Comparison of ENCODE assay signal across 11 mouse cellular contexts in the genomic region with DNA sequence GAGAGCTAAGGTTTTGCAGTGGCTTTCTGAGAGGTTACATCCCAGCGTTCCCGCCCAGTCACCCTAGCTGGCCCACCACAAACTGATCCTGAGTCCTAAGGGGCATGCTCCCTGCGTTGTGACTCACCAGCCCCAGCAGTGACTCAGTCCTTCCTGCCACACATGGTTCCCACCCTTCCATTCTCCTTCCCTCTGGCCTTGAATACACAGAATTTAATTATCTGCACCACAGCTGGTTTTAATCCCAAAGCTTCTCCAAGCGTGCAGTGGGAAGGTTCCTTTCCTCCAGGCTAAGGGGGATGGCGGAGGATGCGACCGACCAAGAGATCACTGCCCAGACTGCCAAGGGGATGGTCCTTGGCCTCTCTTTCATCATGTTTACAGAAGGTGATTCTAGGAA. TPM values are rescaled to one million over a fixed set of nuclear protein-coding genes. Genes with fewer than 3 reads are reported as not detected.
A peak's percentile ranks its signal among the peaks of the same experiment; 100 is the strongest.
DNase-seq lines count a peak whose midpoint lies in the region; ATAC-seq and TF ChIP-seq lines count a peak whose summit lies in the region.
"Had no signal": no experiment of that assay in that cellular context is flagged by ENCODE, and none has a peak within 500 bp of the region (broad histone marks: within the 10 kb centered on the region; RNA-seq: fewer than 3 reads in every experiment).

No protein-coding gene starts in this region.

- WGBS in heart, embryonic 11.5 days (ENCODE audit: insufficient replicate concordance) = 65% methylated on average over 7 of the region's 7 CpGs
- WGBS in midbrain, embryonic 16.5 days = 40% methylated on average over 7 of the region's 7 CpGs

- H3ac ChIP-seq in C2C12 (ENCODE audit: control insufficient read depth, insufficient read length, low read depth) = peak overlapping the region; percentile 53

- 0 out of 2 replicates have a peak, but pooled peaks cover 2% of the 10 kb centered on the region for H3K9me3 ChIP-seq in heart, embryonic 11.5 days (replicated peaks; ENCODE audit: control insufficient read depth, low read length)
- no peaks in the 10 kb centered on the region for H3K9me3 ChIP-seq in midbrain, embryonic 16.5 days (replicated peaks; ENCODE audit: control insufficient read depth, low read length, poor library complexity, severe bottlenecking)
- H3K9me3 ChIP-seq: liver, embryonic 15.5 days had no signal

- no peak overlapping the region for H3K9ac ChIP-seq in heart, embryonic 11.5 days (ENCODE audit: low read depth, low read length)
- H3K9ac ChIP-seq in midbrain, embryonic 16.5 days (ENCODE audit: low read depth, low read length) = no peak overlapping the region
- H3K9ac ChIP-seq: liver, embryonic 15.5 days; neural tube, embryonic 12.5 days had no signal

- intact Hi-C loops in heart, postnatal 14 days (cut with DNase I) = no loop called here
- intact Hi-C loops in left cerebral cortex, postnatal 25 days (cut with DNase I) = no loop called here

- ATAC-seq in heart, embryonic 11.5 days (replicated peaks; ENCODE audit: insufficient number of reproducible peaks, low FRiP score, low TSS enrichment) = no peak
- ATAC-seq in midbrain, embryonic 16.5 days = no peak

- H3K4me1 ChIP-seq in heart, embryonic 11.5 days (ENCODE audit: control insufficient read depth, insufficient read depth, low read length) = peaks cover 4% of the 10 kb centered on the region; the same call in 1 of the 2 replicates
- H3K4me1 ChIP-seq in midbrain, embryonic 16.5 days (ENCODE audit: control insufficient read depth, insufficient read depth, low read length) = peaks cover 6% of the 10 kb centered on the region; the same call in 1 of the 2 replicates

- H3K4me3 ChIP-seq in heart, embryonic 11.5 days (ENCODE audit: low read depth, low read length) = no peak overlapping the region
- H3K4me3 ChIP-seq in C2C12 (ENCODE audit: insufficient read depth, poor library complexity, severe bottlenecking) = no peak overlapping the region
- no peak overlapping the region for H3K4me3 ChIP-seq in midbrain, embryonic 16.5 days (ENCODE audit: low read depth, low read length)
- H3K4me3 ChIP-seq: liver, embryonic 15.5 days; neural tube, embryonic 12.5 days had no signal

- H3K36me3 ChIP-seq in heart, embryonic 11.5 days (ENCODE audit: control insufficient read depth, insufficient read depth, low read length) = no peaks in the 10 kb centered on the region
- peaks cover 41% of the 10 kb centered on the region for H3K36me3 ChIP-seq in C2C12 (ENCODE audit: control insufficient read depth, insufficient read depth)
- H3K36me3 ChIP-seq in midbrain, embryonic 16.5 days (ENCODE audit: control insufficient read depth, insufficient read depth, low read length) = no peaks in the 10 kb centered on the region
- H3K36me3 ChIP-seq: neural tube, embryonic 12.5 days had no signal

- H3K79me3 ChIP-seq in C2C12 (ENCODE audit: low read depth) = peaks cover 62% of the 10 kb centered on the region

- H3K4me2 ChIP-seq in heart, embryonic 11.5 days = no peak overlapping the region
- H3K4me2 ChIP-seq in midbrain, embryonic 16.5 days (ENCODE audit: low read length) = no peak overlapping the region
- H3K4me2 ChIP-seq: liver, embryonic 15.5 days; neural tube, embryonic 12.5 days had no signal

- H3K79me2 ChIP-seq in C2C12 (ENCODE audit: control insufficient read depth, insufficient read depth) = peaks cover 82% of the 10 kb centered on the region

- no peaks in the 10 kb centered on the region for H3K27me3 ChIP-seq in heart, embryonic 11.5 days (ENCODE audit: control insufficient read depth, insufficient read depth, low read length)
- H3K27me3 ChIP-seq in C2C12 (ENCODE audit: control insufficient read depth, insufficient read depth, insufficient read length) = no peaks in the 10 kb centered on the region
- no peaks in the 10 kb centered on the region for H3K27me3 ChIP-seq in midbrain, embryonic 16.5 days (ENCODE audit: control insufficient read depth, insufficient read depth, low read depth, low read length)
- H3K27me3 ChIP-seq: CH12.LX; liver, embryonic 15.5 days; neural tube, embryonic 12.5 days had no signal

- H3K27ac ChIP-seq in heart, embryonic 11.5 days (ENCODE audit: low read depth, low read length) = no peak overlapping the region
- no peak overlapping the region for H3K27ac ChIP-seq in midbrain, embryonic 16.5 days (ENCODE audit: low read length)
- H3K27ac ChIP-seq: liver, embryonic 15.5 days; neural tube, embryonic 12.5 days had no signal

- TF ChIP-seq CTCF in C2C12 (IDR thresholded peaks at IDR 0.05; ENCODE audit: control insufficient read depth, insufficient read depth, insufficient read length) = no peak

- peak; percentile 96 for DNase-seq in heart, adult 11 months
- peak; percentile 52 for DNase-seq in embryo, embryonic 11 days
- DNase-seq in heart, postnatal 14 days = peak; percentile 21 to 24
- DNase-seq in thymus, postnatal 10 days (ENCODE audit: low spot score in 2 of 2) = no peak
- no peak for DNase-seq in left cerebral cortex, postnatal 25 days (ENCODE audit: low spot score in 2 of 2)

TF ChIP-seq in C2C12, 6 proteins besides CTCF, POLR2A, EP300 and RAD21:
- TF ChIP-seq FOSL1 (IDR thresholded peaks at IDR 0.05; ENCODE audit: insufficient read depth, low read length, poor library complexity, severe bottlenecking) (peak; percentile 99), CEBPB (IDR thresholded peaks at IDR 0.05; ENCODE audit: low read depth) (no peak), MYOD1 (IDR thresholded peaks at IDR 0.05; ENCODE audit: control insufficient read depth, insufficient read length, low read depth) (peak; percentile 79), MYOG (IDR thresholded peaks at IDR 0.05; ENCODE audit: control insufficient read depth, extremely low read depth, insufficient read length) (no peak), MAX (IDR thresholded peaks at IDR 0.05) (peak; percentile 94), USF1 (IDR thresholded peaks at IDR 0.05; ENCODE audit: low read depth) (peak; percentile 14)

RNA-seq across cellular contexts. Expression of a gene that starts 26.1 kb away (rescaled TPM):
- polyA plus RNA-seq in heart, embryonic 11.5 days (2014; fragmentation: Nextera tagmentation; extraction: Ambion mirVana) = 0.10 and 0.42 TPM in 2 replicates
- 24.8 TPM for polyA plus RNA-seq in C2C12 (2012; fragmentation: generic; extraction: Trizol)
- 1 to 10 TPM; 5.2 to 6.1 TPM for total RNA-seq in heart, postnatal 14 days (2021)
- polyA plus RNA-seq in midbrain, embryonic 16.5 days (2015; fragmentation: Nextera tagmentation; extraction: Ambion mirVana) = 0.16 and 0.25 TPM in 2 replicates
- 1 to 10 TPM in 1 of 2 experiments, under 1 TPM in 1; 0.98 to 1.3 TPM for total RNA-seq in left cerebral cortex, postnatal 25 days (2021)

RNA-seq across cellular contexts. Expression of a gene that starts 49.0 kb away (rescaled TPM):
- polyA plus RNA-seq in heart, embryonic 11.5 days (2014; fragmentation: Nextera tagmentation; extraction: Ambion mirVana) = 214 and 254 TPM in 2 replicates
- 92.2 TPM for polyA plus RNA-seq in C2C12 (2012; fragmentation: generic; extraction: Trizol)
- 10 to 100 TPM; 90.2 to 91.5 TPM for total RNA-seq in heart, postnatal 14 days (2021)
- polyA plus RNA-seq in midbrain, embryonic 16.5 days (2015; fragmentation: Nextera tagmentation; extraction: Ambion mirVana) = 138 and 154 TPM in 2 replicates
- total RNA-seq in left cerebral cortex, postnatal 25 days (2021) = 10 to 100 TPM; 50.8 to 53.6 TPM

Comparison
In these comparisons a context has a peak if more than half of its experiments do, and no peak if none do; other contexts are left out.
1. DNase-seq: peak in heart, adult 11 months (single experiment), embryo, embryonic 11 days (single experiment) and heart, postnatal 14 days (2 of 2); none in thymus, postnatal 10 days (0 of 2) and left cerebral cortex, postnatal 25 days (0 of 2).
2. RNA of a gene that starts 26.1 kb away (polyA plus RNA-seq): 24.8 TPM in C2C12 (single experiment); 0.10 to 0.42 TPM in heart, embryonic 11.5 days and 0.16 to 0.25 TPM in midbrain, embryonic 16.5 days; every median in the first group is over 10 times any median in the second.